Mouse (Mus musculus) stomach, embryonic 15.5 days (tissue): ENCODE measurements at regions not wholly inside any gene's neighbourhood (a gene's known extent, or its start where the extent isn't known, plus 50 kb on each side); places are given as distances from the start of the nearest gene placed in this dataset.

ENCODE experiments used
- ATAC-seq: fragments of 200-750 bp; cut with Nextera tagmentation; 2 replicates; pipeline ENCODE4 v1.8.0; 2017; ENCODE audit warnings: low read depth, moderate number of reproducible peaks, moderate TSS enrichment; ENCODE audit not compliant: insufficient read depth, low FRiP score
- H3K27ac ChIP-seq: fragments of 300-500 bp; sonication (generic); 2 replicates; pipeline ENCODE4 v1.5.1; 2015; ENCODE audit warnings: mild to moderate bottlenecking, inconsistent platforms
- H3K27me3 ChIP-seq: fragments of 300-500 bp; sonication (generic); replicated peaks from 2 replicates; pipeline ENCODE4 v1.6.1; 2015; ENCODE audit warnings: inconsistent platforms
- H3K36me3 ChIP-seq: fragments of 300-500 bp; sonication (generic); 2 replicates; pipeline ENCODE4 v1.6.1; 2015; ENCODE audit warnings: inconsistent platforms
- H3K4me1 ChIP-seq: fragments of 300-500 bp; sonication (generic); 2 replicates; pipeline ENCODE4 v1.6.1; 2015; ENCODE audit warnings: inconsistent platforms
- H3K4me2 ChIP-seq: fragments of 300-500 bp; sonication (generic); 2 replicates; pipeline ENCODE4 v1.6.1; 2015; ENCODE audit warnings: mild to moderate bottlenecking, inconsistent platforms
- H3K4me3 ChIP-seq: fragments of 300-500 bp; sonication (generic); replicated peaks from 2 replicates; pipeline ENCODE4 v1.5.1; 2015; ENCODE audit warnings: inconsistent platforms
- H3K9ac ChIP-seq: fragments of 300-500 bp; sonication (generic); 2 replicates; pipeline ENCODE4 v1.6.1; 2015; ENCODE audit warnings: inconsistent platforms
- H3K9me3 ChIP-seq: fragments of 300-500 bp; sonication (generic); 2 replicates; pipeline ENCODE4 v1.6.1; 2016; ENCODE audit warnings: inconsistent platforms
- WGBS: fragments of 180-500 bp; shearing (Covaris S2); methylation state at CpG from one replicate; pipeline ENCODE4 v1.1.7; 2015; 5-methylcytosine and 5-hydroxymethylcytosine counted together

- WGBS: 28% methylated on average over 11 of the region's 11 CpGs
- ATAC-seq: peak; percentile 43; the same call in 1 of the 2 replicates
- no peak overlapping the region for H3K4me3 ChIP-seq
- H3K4me1 ChIP-seq: peaks cover 13% of the 10 kb centered on the region
- no peaks in the 10 kb centered on the region for H3K27me3 ChIP-seq
- no peak overlapping the region for H3K27ac ChIP-seq
- H3K4me2 ChIP-seq: peak overlapping the region; percentile 38
- H3K9ac ChIP-seq: no peak overlapping the region
- no peaks in the 10 kb centered on the region for H3K36me3 ChIP-seq
- no peaks in the 10 kb centered on the region for H3K9me3 ChIP-seq
Measured at GRCm38 (mm10) chr14:105502633-105502975, 244.2 kb downstream of the Ndfip2 start.

DNA sequence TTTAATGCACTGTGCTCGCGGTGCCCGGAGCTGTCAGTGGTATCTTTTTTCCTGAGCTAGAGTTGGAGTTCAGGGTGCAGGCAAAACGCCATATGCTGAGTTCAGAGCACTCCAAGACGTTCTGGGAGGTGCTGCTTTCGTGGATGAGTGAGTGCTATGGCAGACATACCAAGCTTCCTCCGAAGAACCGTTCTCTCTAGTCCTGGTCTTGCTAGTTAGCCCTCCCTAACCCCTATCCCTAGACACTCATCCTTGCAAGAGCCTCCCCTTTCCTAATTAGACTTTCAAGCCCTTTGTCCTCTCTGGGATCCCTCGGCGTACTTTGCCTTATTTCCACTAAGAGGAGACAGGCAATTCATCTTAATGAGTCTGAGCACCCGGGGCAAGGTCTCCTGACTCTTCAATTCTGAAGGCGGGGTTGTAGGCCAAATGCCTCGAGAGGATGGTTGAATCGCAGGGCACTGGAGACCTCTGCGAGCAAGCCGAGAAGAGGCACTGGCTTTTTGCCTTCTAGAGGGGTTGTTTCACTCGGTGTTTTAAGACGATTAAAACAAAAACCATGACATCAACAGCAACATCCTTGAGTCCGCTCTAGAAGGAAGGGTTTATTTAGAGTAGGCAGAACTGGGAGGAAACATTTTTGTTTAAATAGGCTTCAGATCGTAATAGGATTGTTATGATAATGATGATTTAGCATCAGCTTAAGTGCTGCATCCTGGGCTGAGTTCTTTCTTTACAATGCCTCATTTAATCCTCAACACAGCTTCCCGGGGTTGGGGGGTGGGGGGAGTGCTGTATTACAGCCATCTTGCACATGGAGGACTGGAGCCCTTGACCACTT is 243.6 kb downstream of the Ndfip2 start:
- no peaks in the 10 kb centered on the region for H3K9me3 ChIP-seq
- H3K4me3 ChIP-seq: peak overlapping the region; percentile 16; the same call in 1 of the 2 replicates
- H3K9ac ChIP-seq: no peak overlapping the region
- H3K4me1 ChIP-seq: peaks cover 13% of the 10 kb centered on the region
- 12% methylated on average over 21 of the region's 21 CpGs for WGBS
- peak; percentile 32; the same call in 1 of the 2 replicates for ATAC-seq
- no peaks in the 10 kb centered on the region for H3K27me3 ChIP-seq
- peak overlapping the region; percentile 38 for H3K4me2 ChIP-seq
- no peak overlapping the region; the same call in 1 of the 2 replicates for H3K27ac ChIP-seq
- H3K36me3 ChIP-seq: no peaks in the 10 kb centered on the region

GRCm38 (mm10) chr14:105500966-105501741 is 242.8 kb downstream of the Ndfip2 start:
- H3K27ac ChIP-seq: no peak overlapping the region
- no peak for ATAC-seq
- WGBS: 31% methylated on average over 21 of the region's 21 CpGs
- H3K9ac ChIP-seq: no peak overlapping the region
- H3K9me3 ChIP-seq: no peaks in the 10 kb centered on the region
- H3K36me3 ChIP-seq: no peaks in the 10 kb centered on the region
- peaks cover 13% of the 10 kb centered on the region for H3K4me1 ChIP-seq
- H3K4me3 ChIP-seq: no peak overlapping the region
- peak overlapping the region; percentile 38; the same call in 1 of the 2 replicates for H3K4me2 ChIP-seq
- H3K27me3 ChIP-seq: no peaks in the 10 kb centered on the region

- Histone ChIP-seq H3K4me2 (peak overlapping the region; percentile 42), H3K36me3 (no peaks in the 10 kb centered on the region), H3K9ac (no peak overlapping the region), H3K27ac (no peak overlapping the region), H3K4me1 (peaks cover 13% of the 10 kb centered on the region), H3K9me3 (no peaks in the 10 kb centered on the region), H3K27me3 (no peaks in the 10 kb centered on the region), H3K4me3 (no peak overlapping the region)
- 18% methylated on average over 15 of the region's 15 CpGs for WGBS
- no peak; the same call in 1 of the 2 replicates for ATAC-seq
Measured at GRCm38 (mm10) chr14:105499319-105499895, 241.0 kb downstream of the Ndfip2 start.

DNA sequence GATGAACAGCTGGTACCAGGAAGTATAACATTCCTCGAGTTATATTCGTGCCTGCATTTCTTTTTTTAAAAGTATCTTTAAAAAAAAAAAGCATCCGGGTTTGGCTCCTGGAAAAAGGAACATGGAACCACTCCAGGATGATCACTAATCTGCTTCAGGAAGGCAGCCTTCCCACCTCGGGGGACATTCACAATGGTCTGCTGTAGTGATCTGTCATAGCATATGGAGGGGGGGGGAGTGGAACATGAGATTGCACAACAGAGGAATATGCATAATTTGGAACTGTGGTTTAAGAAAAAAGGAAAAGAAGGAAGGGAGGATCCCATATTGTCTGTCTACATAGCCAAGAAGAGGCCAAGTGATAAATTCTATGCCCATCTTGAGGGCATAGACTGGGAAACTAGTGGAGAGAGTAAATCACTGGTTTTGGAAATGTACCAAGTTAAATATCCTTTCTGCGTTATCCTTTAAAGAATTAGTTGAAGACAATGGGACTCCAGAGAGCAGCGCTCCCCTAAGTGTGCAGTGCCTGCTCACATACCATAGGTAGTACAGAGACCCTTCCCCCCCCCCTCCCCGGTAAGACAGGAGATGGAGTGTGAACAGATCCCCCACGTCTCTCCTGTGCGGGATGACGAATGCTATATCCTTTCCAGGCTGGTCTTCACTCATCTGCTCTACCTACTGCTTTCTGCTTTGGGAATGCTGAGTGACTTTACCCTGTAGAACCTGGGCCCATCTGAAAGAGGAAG is 240.0 kb downstream of the Ndfip2 start:
- ATAC-seq: no peak
- H3K4me3 ChIP-seq: no peak overlapping the region
- no peak overlapping the region for H3K27ac ChIP-seq

DNA sequence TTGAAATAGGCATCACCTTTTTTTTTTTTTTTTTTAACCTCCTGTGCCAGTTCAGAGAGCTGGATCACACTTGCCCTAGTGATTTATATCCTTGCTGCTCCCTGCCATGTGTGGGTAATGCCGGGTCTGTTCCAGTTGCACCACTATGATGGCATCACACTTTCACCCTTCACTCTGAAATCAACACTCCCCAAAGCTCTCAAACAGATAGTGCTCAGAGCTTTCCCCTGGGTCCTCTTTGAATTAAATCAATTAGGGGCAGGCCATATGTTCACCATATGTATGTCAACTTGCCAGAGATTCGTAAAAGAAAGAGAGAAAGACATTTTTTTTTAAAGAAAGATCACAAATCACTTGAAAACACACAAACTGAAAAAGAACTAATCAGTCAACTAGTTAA is 236.8 kb downstream of the Ndfip2 start:
- Histone ChIP-seq H3K4me2 (no peak overlapping the region), H3K9ac (no peak overlapping the region), H3K27me3 (no peaks in the 10 kb centered on the region), H3K4me3 (no peak overlapping the region), H3K4me1 (peaks cover 7% of the 10 kb centered on the region; the same call in 1 of the 2 replicates), H3K9me3 (no peaks in the 10 kb centered on the region), H3K27ac (no peak overlapping the region), H3K36me3 (no peaks in the 10 kb centered on the region)
- no peak for ATAC-seq
- 32% methylated on average over 2 of the region's 2 CpGs for WGBS

More for the DNA sequence above, 240.0 kb downstream of the Ndfip2 start:
- H3K27me3 ChIP-seq: no peaks in the 10 kb centered on the region
- H3K4me2 ChIP-seq: no peak overlapping the region
- 55% methylated on average over 10 of the region's 10 CpGs for WGBS
- H3K9ac ChIP-seq: no peak overlapping the region
- peaks cover 13% of the 10 kb centered on the region for H3K4me1 ChIP-seq
- H3K9me3 ChIP-seq: no peaks in the 10 kb centered on the region
- H3K36me3 ChIP-seq: no peaks in the 10 kb centered on the region

DNA sequence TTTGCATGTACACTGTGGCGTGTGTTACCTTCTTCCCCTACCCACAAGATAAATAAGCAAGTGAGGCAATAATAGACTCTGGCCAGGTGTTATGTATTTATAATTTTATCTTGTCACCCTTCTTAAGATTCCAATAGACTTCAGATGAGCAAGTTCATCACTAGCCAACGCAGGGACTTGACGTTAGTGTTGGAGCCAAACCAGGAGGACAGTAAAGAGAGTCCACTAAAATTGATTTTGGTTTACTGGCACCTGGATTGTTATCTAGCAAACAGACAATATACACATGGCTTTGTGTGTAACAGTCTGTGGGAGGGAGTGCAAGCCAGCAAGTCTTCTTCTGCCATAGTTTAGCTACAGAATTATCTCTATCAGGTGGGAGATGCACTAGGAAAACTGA is 236.0 kb downstream of the Ndfip2 start:
- no peaks in the 10 kb centered on the region for H3K27me3 ChIP-seq
- H3K9me3 ChIP-seq: no peaks in the 10 kb centered on the region
- no peak overlapping the region for H3K9ac ChIP-seq
- H3K4me1 ChIP-seq: peaks cover 4% of the 10 kb centered on the region; the same call in 1 of the 2 replicates
- H3K36me3 ChIP-seq: no peaks in the 10 kb centered on the region
- 87% methylated on average over 3 of the region's 3 CpGs for WGBS
- no peak overlapping the region for H3K4me2 ChIP-seq
- no peak overlapping the region for H3K27ac ChIP-seq
- ATAC-seq: no peak
- no peak overlapping the region for H3K4me3 ChIP-seq

- Histone ChIP-seq H3K27me3 (no peaks in the 10 kb centered on the region), H3K4me2 (no peak overlapping the region), H3K4me3 (no peak overlapping the region), H3K27ac (no peak overlapping the region), H3K4me1 (no peaks in the 10 kb centered on the region), H3K9me3 (no peaks in the 10 kb centered on the region), H3K9ac (no peak overlapping the region), H3K36me3 (no peaks in the 10 kb centered on the region)
- no peak for ATAC-seq
- WGBS: 58% methylated on average over 3 of the region's 3 CpGs
Measured at GRCm38 (mm10) chr14:105490158-105490557, 231.8 kb downstream of the Ndfip2 start.

- Histone ChIP-seq H3K9ac (no peak overlapping the region), H3K27ac (peak overlapping the region; percentile 32), H3K27me3 (no peaks in the 10 kb centered on the region), H3K9me3 (no peaks in the 10 kb centered on the region), H3K36me3 (no peaks in the 10 kb centered on the region), H3K4me1 (no peaks in the 10 kb centered on the region), H3K4me3 (peak overlapping the region; percentile 19), H3K4me2 (peak overlapping the region; percentile 51)
- WGBS: 18% methylated on average over 21 of the region's 21 CpGs
- ATAC-seq: peak; percentile 89
Measured at GRCm38 (mm10) chr14:105483352-105484083, 225.1 kb downstream of the Ndfip2 start.

DNA sequence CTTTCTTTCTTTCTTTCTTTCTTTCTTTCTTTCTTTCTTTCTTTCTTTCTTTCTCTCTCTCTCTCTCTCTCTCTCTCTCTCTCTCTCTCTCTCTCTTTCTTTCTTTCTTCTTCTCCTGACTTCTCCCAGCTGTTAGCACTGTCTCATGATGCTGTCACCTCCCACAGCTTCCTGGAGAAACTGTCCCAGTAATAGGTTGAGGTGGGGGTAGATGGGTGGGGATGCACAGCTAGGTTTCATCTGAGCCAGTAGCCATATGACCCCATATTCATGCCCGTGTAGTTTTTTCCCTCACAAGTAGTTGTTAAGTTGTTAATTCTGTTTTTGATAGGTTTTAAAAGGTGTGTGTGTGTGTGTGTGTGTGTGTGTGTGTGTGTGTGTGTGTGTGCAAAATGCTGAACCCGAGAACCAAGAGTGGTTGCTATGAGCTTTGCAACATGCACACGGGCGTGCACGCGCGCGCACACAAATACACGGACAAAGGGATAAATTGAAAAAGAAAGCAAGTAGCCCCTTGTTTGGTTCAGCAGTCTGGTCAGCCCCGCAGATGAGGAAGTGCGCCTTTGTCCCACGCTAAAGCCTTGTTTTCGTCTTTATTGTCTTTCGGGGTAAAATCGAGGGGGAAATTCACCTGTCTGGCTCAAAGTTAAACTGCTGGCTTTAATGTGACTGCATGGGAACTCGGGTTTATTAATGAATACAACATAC is 224.4 kb downstream of the Ndfip2 start:
- ATAC-seq: no peak
- H3K4me3 ChIP-seq: peak overlapping the region; percentile 19
- no peaks in the 10 kb centered on the region for H3K4me1 ChIP-seq
- H3K9me3 ChIP-seq: no peaks in the 10 kb centered on the region
- H3K27ac ChIP-seq: peak overlapping the region; percentile 32
- no peaks in the 10 kb centered on the region for H3K27me3 ChIP-seq
- H3K4me2 ChIP-seq: peak overlapping the region; percentile 51
- 10% methylated on average over 16 of the region's 16 CpGs for WGBS
- no peak overlapping the region for H3K9ac ChIP-seq
- H3K36me3 ChIP-seq: no peaks in the 10 kb centered on the region
